Mouse (Mus musculus) heart, adult 9 months (tissue): ENCODE results near the gene Hnf1a.

ENCODE experiments used
- DNase-seq, 2 experiments: peaks; one replicate each; pipeline ENCODE4 v3.0.0; 2022; ENCODE audit warnings: low spot score in 2 of 2

Gene Hnf1a

DNA sequence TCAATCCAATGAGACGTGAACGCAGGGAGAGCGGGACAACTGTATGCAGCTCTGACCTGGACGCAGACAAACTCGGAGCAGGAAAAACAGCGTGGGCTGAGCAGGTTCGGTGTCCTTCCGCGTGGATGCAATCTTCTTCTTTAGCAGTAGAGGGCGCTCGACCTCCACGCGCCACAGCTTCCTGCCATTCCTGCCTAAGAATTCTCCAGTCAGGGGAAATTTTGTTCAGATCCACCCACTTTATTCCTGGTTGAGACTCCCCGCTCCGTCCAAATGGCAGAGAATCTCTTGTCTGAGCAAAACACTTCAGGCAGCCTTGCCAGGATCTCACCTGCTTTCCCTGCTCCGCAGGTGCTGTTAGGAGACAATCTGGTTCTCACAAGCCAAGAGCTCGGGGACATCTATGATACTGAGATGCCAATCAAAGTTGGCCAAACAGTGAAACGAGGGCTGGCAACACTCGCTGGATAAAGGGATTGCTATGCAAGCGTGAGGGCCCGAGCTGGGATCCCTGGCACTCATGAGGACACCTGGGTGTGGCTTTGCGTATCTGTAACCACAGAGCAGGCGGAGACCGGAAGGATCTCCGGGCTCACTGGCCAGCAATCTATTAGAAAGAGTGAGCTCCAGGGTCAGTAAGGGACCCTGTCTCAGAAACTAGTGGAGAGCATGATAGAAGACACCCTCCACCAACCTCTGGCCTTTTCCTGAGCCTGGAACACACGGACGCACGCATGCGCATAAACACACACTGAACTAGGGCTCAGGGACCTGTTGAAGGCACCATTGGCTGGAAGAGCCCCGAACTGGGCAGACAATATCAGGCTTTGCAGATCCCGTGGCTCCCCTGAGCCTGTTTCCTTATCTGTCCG lies 8.6 kb upstream of the Hnf1a start:
- DNase-seq = peak; percentile 50 to 73

DNA sequence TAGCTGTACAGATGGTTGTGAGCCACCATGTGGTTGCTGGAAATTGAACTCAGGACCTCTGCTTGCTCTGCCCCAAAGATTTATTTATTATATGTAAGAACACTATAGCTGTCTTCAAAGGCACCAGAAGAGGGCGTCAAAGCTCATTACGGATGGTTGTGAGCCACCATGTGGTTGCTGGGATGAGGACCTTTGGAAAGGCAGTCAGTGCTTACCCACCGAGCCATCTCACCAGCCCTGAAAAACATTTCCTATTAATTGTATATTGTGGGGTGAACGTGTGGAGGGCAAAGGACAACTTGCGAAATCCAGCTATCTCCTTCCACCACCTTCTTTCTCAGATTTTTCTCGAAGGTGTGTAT lies 8.0 kb upstream of the Hnf1a start:
- DNase-seq = no peak

DNA sequence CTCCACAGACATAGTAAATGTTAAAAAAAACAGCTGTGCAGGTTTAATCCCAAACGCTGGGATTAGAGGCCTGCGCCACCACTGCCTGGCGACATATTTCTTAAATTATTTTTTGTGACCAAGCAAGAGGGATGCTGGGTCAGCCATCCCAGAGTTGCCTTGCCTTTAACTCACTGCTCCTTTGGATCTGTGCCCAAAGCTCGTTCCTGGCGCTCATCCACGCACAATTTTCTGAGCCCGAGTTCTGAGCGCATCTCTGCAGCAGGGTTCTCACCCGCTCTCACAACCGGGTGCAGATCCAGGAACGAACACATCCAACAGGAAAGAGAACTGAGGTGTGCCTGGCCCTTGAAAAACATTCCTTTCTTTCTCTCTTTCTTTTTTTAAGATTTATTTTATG lies 7.6 kb upstream of the Hnf1a start:
- DNase-seq = no peak

DNA sequence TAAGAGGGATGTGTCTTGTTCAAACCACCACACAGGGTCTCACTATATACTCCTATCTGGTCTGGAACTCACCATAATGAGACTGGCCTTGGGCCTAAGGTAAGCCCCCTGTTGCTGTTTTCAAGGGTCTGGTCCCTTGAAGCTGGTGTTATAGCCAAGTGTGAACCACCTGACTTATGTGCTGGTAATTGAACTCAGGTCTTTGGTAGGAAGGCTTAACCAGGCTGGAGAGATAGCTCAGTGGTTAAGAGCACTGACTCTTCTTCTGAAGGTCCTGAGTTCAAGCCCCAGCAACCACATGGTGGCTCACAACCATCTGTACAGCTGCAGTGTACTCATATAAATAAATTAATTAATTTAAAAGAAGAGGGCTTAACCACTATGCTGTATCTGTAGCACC lies 6.0 kb upstream of the Hnf1a start:
- DNase-seq = no peak

DNA sequence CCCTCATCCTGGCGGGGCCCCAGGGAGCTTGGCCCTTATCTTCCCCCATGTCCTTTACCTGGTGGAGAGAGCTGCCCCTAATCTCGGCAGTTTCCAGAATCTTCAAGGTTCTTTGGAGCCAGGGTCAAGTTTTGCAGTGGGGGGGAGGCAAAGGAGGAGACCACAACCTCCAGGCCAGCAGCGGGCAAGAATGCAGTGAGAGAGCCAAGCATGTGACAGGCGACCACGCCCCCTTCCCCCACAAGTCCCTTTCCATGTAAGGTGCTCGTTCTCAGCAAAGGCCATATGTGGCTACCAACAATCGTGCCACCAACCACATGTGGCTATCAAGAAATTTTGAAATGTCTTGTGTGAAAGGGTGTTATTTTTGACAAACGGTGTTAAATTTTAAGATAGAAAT lies 2.2 kb upstream of the Hnf1a start:
- DNase-seq = no peak

DNA sequence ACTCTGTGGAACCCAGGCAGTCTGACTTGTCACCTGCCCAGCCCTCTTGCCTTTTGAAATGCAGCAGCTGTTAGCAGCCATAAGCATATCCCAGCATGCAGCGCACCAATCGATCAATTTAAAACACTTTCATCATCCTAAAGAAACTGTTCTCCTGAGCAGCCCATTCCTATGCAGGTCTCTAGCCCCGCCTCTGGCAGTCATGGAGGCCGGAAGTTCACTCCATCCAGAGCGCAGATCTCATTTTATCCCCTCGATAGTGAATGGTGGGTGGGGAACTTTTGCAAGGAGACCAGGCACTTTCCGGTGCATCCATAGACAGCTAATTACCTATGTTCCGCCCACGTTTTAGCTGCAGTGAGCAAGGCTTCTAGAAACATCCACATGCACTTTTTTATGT lies 1.3 kb upstream of the Hnf1a start:
- DNase-seq = no peak

DNA sequence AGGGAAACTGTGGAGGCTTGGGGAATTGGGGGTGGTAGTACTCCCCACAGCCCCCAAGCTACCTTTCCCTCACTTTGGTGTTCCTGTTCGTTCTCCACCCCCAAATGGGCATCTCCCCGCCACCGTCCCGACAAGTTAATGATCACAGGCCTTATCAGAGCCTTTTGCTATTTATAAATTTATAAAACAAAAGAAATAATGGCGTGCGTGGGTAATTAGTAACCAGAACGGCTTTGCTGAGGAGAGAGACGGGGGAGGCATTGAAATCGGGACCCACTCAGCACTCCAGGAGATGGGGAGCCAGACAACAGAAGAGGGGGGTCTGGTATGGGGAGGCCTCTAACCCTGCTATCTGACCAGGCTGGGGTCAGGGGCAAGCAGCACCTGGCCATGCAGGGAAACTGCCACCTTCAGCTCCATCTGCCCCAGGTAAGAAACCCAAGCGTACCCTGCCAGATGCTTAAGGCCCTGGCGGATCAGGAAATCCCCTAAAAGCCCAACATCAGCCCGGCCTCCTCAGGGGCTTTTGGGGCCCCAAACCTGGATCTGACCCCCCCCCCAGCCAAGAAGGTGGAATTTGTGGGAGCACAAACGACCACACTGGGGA lies 1.2 kb downstream of the Hnf1a start:
- DNase-seq = no peak

DNA sequence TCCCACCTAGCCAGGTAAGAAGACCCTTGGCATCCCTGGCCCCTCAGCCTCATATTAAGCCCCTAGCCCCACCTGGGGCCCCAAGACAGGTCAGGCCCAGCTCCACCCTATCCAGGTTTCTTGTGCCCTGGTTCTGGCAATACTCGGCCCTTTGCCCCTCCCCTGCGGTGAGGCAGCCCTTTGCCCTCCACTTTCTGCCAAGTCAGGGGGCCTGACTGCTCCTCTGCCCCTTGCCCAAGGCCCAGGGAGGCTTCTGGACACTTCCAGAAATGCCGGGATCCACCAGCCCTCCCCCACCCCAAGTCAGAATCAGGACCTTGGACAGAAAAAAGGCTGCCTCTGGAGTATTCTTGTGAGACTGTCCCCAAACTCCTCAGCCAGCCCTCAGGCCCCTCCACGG lies 1.8 kb downstream of the Hnf1a start:
- DNase-seq = no peak

DNA sequence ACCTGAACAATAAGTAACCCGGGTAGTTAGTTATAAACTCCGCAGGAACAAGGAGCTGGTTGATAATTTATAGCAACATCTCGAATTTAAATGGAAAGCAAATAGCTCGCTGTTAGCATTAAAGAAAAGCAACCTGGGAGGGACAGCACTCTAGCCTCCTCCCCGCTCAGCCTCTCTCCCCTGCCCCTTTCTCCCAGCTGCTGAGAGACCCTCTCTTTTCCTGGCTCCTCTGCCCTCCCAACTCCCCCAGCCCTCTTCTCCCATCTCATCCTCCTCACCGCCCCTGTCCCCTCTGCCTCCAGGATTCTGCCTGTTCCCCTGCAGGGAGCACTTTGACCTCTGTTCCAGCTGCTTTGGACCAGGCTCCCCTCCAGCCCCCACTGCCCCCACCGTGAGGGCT lies 2.2 kb downstream of the Hnf1a start:
- no peak for DNase-seq

DNA sequence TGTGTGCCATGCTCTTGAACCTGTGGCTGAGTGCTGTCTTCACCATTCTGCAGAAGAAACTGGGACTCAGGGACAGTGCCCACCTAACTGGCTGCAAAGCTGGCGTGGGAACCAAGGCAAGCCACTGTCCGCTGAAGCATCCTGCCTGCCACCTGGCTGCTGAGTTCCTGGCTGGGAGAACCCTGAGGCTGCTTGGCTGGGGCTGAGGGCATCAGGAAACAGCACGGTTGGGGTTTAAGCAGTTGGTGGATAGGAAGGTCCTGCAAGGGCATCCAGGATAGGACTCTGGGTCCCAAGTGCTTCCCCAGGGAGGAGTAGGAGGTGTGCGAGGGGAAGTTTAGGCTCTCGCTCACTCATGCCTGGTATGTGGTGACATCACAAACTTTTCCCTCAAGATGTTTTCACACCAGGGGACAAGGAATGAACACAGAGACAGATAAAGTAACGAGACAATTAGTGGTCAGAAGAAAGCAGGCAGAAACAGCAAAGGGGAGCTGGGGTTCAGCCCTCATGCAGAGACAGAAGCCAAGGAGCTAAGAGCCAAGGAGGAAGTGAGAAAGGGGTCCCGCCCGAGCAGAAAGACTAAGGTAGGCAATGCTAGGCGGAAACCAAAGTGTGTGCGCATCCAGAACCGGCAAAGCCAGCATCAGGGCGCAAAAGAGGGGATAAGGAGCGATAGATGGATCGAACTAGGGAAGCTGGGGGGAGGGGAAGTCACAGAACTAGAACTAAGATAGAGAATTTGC lies 3.2 kb downstream of the Hnf1a start:
- DNase-seq = no peak

DNA sequence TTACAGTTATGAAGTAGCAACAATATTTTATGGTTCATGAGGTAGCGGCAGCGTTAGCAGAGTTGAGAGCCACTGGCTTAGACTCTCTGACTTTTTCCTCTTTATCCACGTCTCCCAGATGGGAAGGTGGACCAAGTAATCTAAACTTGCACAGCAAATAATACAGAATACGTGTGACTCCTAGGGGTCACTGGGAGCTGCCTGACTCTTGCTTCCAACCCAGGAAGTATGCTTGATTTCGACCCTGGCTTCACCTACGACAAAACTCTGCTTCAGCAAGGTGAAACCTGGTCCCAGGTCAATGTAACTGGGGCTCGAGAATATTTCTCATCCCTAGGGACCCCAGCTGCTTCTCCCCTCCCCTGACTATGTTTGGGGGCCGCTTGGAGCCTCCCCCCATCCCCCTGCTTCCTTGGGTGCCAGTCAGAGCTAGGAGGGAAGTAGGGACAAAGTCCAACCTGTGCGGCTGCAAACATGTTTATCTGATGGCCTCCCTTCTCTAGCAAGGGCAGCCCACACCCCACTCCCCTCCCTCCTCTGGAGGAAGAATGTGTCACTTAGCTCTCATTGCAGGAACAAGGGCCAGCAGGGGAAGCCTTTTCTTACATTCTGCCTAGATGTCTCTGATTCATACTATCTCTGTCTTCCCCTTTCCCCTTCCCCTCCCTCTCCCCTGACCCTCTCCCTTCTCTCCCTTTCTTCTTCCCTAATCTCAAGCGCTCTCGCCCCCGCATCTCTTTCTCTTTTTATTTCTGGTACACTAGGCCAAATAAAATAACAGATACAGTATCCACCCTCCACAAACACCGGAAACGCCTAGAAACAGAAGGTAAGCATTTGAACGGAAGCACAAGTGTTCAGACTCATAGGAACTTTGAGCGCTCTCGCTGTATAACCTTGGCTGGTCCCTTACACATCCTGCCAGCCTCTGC lies 5.7 kb downstream of the Hnf1a start:
- no peak for DNase-seq

DNA sequence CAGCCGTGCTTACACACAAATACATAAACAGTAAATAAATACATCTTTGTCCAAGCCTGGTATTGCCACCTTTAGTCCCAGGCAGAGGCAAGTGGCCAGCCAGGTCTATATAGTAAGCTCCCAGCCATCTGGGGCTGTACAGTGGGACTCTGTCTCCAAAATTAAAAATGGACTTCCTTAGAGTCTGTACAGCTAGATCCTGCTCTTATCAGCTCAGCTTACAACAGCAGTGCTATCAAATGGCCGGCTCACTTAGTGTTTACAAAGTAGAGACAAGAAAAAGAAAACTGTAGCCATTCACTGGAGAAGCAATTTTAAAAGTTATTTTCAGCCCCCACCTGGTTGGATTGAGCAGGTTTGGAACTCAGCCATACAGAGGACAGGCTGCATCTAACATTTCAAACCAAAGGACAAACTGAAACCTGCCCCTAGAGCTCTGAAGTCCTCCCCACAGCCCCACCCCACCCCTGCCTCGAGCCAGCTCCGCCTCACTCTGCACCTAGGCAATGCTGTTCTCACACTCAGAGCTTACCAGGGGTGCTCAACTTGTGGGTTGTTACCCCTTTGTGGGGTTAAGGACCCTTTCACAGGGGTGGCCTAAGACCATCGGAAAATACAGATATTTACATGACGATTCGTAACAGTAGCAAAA lies 6.5 kb downstream of the Hnf1a start:
- DNase-seq = no peak

DNA sequence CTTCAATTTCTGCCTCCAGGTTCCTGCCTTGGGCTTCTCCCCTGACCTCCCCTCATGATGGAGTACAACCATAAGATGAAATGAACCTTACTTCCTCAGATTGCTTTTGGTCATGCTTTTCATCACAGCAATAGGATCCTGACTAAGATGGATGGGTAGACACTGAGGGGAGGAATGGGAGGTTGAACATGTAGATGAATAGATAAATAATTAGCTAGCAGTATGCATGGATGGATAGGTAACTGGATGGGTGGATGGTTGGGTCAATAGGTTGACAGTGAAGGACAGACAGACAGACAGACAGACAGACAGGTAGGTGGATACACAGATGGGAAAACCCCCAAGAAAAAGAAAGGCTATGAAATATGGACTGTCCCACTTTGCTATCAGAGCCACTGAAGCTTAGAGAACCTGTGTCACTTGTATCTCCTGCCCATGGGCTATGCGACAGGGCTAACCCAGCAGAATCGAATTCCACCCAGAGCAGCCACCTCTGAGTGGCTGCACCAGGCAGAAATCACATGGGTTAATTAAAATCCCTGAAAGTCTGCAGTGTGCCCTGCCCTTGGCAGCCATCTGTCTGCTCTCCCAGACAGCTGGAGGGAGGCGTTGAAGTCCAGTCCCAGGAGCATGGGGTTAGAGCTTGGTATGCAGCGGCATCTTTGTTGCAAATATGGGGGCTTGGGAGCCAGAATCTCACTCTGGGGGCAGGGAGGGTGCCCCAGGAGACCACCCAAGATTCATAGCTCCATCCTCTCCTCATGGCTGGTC lies 9.1 kb downstream of the Hnf1a start:
- DNase-seq = no peak

DNA sequence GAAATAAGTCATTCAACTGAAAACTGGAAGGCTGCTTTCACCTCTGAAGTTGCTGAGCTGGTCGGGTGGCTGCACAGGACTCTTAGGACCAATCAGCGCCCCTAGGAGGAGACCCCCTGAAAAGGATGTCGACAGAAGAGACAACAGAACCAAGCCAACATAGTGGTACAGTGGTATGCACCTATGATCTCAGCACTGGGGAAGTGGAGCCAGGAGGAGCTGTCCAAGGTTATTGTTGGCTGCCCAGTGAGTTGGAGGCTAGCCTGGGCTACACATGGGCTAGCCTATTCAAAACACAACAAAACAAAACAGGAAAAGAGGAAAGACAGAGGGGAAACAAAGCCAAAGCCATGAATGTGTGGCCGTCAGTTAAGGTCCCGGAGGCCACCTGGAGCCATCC lies 12.8 kb downstream of the Hnf1a start:
- DNase-seq = no peak

DNA sequence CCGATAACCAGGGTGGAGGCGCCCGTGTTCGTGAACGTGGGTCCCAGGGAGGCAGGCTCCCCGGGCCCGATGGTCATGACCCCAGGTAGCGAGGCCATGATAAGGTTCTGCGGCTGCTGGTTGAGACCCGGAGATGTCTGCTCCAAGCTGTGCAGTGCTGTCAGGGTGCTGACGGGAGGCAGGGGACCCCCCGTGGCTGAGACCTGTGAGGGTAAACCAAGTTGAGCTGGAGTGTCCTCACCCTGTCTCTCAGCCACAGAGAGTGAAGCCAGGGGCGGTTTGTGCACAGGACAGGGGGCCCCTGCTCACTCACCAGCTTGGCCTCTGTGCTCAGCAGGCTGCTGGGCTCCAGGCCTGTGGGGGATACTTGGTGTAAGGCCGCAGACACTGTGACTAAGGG lies 17.6 kb downstream of the Hnf1a start:
- no peak for DNase-seq

DNA sequence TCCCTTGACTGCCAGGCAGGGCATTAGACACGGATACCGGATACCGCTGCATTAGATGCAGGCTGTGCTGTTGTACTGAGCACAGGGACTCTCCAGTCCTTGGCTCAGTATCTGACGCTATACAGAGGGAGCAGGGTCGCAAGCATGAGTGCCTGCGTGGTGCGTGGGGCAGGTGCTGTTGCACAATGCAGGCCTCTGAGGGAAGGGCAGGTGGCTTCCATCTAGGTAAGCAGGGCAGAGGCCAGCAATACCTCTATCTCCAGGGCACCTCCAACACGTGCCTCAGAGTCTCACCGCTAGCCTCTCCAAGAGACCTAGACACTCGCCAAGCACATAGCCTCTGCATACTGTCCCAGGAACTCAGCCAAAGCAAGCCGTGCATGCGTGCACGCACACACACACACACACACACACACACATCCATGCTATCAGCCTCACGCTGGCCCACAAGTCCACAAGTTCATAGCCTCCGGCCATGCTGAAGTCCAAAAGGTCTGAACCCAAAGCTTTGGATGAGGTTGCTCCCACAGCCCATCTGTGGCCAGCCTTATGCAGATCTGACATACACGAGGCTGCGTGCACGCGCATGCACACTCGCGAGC lies 19.5 kb downstream of the Hnf1a start:
- DNase-seq = no peak

DNA sequence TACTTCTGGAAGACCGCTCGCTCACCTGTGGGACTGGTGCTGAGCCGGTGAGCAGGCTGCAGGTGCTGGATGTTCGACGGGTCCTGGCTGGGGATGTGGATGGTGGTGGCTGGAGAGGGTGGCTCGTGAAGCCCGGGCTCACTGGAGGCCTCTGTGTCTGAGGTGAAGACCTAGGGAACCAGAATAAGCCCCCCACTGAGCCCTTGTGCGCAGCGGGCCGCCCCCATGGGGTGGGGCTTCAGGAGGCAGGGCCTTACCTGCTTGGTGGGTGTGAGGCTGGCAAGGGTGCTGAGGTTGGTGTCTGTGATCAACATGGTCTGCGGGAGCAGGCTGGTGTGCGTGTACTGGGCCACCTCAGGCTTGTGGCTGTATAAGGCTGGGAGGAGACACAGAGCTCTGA lies 20.2 kb downstream of the Hnf1a start:
- DNase-seq = no peak

DNA sequence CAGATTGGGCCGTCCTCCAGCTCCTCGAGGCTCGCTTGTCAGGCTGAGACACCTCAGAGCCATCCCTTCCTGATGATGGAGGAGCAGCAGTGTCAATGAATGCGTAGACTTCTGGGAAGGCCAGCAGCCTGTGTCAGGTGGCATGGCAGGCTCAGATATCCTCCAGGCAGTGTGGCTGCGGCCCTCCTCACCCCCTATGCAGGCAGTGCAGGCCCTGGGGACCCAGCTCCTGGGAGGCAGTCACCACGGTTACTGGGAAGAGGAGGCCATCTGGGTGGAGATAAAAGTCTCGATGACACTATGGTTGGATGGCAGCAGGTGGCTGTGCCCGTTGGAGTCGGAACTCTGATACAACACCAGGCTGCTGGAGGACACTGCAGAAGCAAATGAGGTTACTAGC lies 21.1 kb downstream of the Hnf1a start:
- DNase-seq = no peak

DNA sequence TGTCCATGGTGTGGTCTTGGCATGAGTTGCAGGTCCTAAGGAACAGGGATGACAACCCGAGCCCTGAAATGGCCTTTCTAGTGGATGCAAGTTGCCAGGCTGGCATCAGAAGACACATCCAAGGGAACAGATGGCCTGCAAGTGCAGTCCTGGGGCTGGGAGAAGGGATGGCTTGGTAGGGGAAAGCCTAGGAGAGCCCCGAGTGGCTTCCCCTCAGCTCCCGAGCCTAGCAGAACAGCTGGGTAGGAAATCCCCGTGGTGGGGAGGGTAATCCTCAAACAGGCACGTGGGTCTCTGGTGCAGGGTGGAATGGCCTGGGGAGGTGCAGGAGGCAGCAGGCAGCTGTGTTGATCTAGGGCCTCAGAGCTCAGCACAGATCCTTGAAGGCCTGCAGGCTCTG lies 21.6 kb downstream of the Hnf1a start:
- no peak for DNase-seq

DNA sequence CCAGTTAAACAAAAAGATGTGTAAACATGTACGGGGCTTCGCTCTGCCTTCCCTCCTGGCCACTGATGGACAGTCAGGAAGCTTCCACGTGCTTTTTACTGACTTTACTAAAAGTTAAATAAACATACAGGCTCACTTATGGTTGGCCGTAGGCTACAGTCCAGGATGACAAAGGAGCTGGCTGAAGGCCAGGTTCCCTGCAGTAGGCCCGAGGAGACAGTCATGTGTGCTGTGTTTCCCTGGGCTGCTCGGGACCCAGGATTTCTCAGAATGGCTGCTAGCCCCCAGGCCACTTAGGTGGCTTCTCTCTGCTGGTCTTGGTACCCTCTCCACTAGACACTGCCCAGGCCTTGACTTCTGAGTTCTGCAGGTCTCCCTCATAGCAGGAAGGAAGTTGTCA lies 22.0 kb downstream of the Hnf1a start:
- DNase-seq = peak in 1 of 2 experiments; percentile 36
